Mouse (Mus musculus) G1E-ER4 (cell line): ENCODE measurements around the gene Ror1. TPM values are rescaled to one million over a fixed set of nuclear protein-coding genes. Genes with fewer than 3 reads are reported as not detected.

Experiments
- GATA1 ChIP-seq: IDR thresholded peaks from one replicate; pipeline ENCODE4 v1.8.0; 2012; ENCODE audit warnings: low read length, inconsistent platforms
- polyA plus RNA-seq: library from polyadenylated mRNA; stranded (reverse); fragments of >175 nt; gene quantifications from 2 replicates; pipeline ENCODE4 v1.2.3, GENCODE M21; 2012

Gene Ror1
- polyA plus RNA-seq, 1 experiment, result not detected

DNA sequence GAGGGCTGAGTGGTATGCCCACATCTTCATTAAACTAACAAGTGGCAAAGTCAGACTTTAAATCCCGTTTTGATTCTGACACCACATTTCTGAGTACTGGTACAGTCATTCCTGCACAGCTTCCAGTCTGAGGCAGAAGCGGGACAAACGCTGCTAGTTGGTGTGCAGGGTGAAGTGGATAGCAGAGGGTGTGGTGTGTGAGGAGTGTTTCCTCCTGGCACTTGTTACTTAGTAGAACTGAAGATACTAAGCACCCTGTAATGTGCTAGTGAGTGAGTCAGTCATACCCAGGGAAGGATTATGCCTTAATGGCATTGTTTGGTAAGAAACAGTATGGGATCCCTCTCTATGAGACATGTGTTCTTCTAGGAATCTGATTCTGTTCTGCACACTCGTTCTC, 115.7 kb downstream of the Ror1 start:
- no peak for TF ChIP-seq GATA1

DNA sequence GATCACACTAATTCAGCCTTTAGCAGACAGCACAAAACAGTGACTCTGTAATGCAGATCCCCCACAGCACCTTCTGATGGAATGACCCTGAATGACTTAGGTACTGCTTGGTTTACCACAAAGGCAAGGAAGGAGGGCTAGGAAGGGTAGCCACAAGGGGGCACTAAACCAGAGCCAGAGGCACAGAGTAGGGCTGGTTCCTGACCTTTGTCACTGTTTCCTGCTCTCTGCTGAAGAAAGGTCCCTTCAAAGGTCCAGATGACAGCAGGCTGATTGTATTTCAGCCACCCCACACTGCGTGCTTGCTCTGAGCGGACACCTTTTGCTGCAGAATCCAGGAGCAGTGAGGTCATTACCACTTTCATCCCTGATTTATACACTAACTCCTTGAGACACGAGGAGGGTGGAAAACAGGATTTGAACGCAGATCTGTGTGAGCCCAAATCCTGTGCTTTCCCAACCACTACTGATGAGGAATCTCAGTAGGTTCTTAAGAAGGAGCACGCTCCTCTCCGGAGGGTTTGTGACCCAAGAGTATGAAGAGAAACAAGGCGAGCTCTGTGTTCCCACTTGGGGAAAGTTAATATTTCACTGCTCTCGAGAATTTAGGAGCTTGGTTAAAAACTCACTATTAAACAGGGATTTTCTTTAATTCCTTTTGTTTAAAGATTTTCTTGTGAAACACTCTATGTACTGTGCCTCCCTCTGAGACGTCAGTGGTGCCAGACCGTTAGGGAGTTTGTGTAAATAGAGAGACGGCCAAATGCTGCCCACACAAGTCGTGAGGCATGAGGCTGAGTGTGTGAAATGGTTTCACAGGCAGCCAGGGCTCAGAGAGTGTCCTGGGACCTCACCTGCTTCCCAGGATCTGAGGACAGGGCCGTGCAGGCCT, 119.0 kb downstream of the Ror1 start:
- TF ChIP-seq GATA1, result no peak

DNA sequence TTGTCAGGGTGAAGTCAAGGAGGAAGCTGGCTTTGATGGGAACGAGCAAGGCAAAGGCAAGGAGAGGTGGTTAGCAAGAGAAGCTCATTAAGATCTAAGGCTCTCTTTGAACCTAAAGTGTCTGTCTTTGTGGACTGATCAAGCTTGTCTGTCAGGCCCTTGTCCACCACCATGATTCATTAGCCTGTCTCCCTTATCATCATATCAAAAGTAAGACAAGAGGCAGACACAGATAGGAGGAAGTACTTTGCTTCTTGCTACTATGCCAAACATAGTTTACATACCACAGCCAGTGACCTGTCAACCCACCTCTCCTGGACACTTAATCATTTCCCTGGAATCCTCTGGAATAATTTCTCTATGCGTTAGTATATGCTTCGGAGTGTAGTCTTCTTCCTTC, 121.0 kb downstream of the Ror1 start:
- TF ChIP-seq GATA1, result no peak

DNA sequence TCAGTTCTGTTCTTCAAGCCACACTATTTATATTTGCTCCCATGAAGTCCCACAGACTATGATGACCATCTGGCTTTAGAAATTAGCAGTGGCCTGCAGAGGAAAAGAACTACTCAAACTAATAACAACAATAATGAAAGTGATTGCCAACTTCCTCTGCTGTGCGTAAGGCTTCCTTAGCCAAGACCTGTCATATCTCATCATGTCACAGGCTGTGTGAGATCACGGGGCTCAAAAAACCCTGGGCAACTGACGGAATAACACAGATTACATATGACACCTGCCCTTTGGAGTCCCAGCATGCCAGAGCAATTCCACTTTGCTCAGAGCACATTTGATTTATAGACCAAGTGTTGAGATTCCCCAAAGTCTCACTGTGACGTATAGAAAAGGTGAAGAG, 123.4 kb downstream of the Ror1 start:
- no peak for TF ChIP-seq GATA1

DNA sequence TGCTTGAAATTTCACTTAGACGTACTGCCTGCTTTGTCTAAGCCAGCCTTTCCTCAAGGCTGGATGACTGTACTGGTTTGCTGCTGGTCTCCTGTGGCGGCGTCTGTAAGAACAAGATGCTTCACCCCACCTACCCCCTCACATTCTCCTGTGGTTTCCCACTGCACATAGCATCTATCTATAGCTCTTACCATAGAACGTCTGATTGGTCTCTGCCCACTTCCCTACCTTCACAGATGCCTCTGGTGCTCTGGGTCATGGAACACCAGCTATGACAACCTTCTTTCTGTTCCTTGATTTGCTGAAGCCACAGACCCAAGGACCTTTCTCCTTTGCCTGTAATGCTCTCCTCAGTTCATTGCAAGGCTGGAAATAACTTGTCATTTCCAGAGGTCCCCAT, 124.0 kb downstream of the Ror1 start:
- TF ChIP-seq GATA1, result no peak

DNA sequence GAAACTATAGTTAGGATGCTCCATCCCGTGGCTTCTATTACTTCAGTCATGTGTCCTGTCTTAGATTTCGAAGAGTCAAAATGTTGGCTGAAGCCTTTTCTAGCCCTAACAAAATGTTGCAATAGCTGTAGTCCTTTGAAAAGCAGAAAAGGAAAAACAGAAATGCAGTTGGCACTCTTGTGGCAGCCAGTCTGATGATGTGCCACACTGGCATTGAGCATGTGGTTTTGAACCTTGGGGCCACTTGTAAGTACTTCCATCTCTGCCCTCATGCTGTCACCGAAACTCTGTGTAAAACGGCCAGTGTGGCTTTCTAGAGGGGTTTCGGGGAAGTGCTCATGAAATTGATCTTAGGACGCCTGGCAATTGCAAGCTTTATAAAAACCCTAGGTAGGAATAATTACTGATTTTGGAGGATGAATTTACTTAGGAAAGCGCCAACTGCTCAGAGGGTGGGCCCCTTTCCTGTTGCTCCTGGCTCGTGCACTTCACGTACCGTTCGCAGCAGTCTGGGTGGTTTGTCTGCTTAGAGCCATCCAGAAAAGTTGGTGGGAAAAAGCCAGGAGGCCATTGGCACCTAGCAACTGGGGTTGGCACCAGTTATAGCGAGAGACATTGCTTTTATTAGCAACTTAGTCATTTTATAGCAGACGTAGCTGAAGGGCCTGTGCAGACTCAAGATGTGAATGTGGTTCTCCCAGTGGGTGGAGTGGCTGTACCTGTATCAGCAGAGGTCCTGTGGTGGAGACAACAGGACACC, 126.6 kb downstream of the Ror1 start:
- TF ChIP-seq GATA1, result no peak

DNA sequence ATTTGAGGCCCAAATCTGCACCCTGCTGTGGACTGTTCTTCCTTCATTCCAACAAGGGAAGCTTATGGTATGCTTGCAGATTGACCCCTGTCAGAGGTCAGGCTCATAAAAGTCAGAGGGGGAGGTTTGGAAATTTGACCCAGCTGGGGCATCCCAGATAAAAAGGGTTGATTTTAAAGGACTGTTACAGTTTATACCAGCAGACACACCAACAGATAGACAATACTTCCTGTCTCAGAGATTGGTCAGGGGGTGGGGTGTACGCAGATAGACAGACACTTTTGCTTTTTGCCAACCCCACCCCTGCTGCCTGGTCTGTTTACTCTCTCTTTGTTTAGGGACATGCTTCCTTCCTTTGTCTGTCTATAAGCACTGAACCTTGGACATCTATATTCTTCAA, 127.9 kb downstream of the Ror1 start:
- TF ChIP-seq GATA1, result no peak

DNA sequence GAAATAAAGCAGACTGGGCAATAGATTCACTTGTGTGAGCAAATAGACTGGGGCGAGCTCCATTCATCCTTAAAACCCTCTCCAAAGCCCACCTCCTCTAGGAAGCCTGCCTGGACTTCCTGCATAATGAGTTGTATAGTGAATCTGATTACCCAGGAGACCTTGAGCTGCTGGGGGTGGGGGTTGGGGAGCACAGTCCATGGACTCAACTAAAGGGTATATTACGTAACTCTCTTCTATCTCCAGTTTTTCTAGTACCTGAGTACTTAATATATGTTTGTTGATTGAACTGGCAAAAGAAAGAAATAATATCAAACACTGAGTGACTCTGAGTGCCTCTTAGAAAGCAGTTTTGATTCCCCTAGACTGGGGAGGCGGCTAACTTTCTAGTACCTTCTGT, 128.4 kb downstream of the Ror1 start:
- no peak for TF ChIP-seq GATA1

DNA sequence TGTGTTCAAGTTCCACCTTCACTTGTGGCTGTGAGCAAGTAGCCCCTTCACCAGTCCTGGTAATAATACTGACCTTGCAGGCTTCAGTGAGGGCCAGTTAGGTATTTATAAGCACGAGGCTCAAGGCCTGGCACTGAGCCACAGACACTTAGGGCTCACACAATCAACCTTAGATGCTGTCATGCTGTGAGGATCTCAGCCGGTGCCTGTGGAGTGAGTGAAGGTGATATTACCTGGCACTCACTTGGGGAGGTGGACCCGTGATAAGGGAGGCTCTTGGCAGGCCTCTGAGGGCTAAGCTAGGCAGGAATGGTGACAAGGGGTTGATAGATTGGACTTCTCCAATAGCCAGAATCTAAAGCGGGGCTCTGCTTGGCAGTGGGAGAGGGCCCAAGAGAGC, 131.0 kb downstream of the Ror1 start:
- TF ChIP-seq GATA1, result no peak

DNA sequence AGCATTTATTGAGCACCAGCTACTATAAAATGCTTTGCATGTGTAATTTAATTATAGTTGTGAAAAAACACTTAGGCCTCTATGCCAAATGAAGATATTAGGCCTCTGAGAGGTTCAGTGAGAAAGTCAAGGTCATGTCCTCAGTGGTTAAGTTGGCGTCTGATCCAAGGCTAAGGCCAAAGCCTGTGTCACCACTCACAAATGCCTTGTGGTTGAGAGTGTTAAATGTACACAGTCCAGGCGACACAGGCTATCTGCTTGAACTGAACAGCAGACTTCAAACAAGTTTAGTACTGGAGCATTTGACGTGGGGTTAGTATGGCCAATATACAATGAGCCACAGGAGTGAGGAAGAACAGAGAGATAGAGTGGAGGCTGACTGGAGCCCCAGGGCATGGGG, 132.5 kb downstream of the Ror1 start:
- no peak for TF ChIP-seq GATA1

DNA sequence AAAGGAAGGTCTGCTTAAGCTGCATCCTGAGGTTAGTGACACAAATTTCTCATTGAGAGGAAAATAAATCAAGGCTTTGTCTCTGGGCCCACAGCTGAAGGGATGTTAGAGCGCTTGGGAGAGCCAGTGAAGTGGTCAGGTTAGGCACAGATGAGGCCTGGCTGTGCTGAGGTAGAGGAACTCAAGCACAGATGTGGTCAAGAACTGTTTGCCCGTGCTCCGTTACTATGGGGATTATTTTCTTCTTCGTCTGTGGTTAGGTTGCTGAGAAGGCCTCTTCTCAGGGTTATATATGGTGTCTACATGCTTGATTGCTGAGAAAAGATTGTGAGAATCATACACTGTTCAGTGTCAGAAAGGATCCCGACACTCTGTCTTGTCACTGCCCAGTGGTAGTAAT, 134.7 kb downstream of the Ror1 start:
- TF ChIP-seq GATA1, result no peak

DNA sequence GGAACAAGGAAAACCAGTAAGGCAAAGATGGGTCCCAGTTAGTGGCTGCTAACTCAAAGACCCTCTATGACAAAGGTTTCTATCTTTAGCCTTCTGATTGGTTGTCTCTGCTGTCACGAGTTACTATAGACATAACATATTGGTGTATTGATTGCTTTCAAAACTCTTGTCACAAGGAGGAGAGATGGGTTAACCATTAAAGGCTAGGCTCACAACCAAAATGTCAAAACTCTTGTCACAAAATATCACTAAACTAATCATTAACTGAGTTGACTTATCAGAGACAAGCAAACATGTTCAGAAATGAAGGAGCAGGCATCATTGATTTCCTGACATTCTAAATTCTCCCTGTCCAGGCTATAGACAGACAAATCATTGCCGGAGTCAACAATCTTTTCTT, 135.4 kb downstream of the Ror1 start:
- TF ChIP-seq GATA1, result no peak

DNA sequence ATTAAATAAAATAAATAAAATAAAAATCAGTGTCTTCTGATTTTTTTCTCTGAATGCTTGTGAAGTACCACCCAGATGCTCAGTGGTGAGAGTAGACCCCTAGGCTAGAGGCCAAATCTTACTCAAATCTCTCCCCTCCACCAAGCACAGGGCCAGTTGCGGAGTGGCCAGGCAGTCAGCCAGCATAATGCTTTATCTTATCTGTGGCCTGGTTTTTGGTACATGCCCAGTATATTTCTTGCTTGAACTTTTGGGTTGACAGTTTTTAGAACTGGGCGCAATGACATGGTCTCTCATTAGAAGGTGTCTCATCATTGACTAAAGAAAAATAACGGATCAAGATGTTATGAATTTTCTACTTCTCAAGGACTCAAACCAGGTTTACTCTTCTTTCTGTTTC, 136.3 kb downstream of the Ror1 start:
- TF ChIP-seq GATA1, result no peak

DNA sequence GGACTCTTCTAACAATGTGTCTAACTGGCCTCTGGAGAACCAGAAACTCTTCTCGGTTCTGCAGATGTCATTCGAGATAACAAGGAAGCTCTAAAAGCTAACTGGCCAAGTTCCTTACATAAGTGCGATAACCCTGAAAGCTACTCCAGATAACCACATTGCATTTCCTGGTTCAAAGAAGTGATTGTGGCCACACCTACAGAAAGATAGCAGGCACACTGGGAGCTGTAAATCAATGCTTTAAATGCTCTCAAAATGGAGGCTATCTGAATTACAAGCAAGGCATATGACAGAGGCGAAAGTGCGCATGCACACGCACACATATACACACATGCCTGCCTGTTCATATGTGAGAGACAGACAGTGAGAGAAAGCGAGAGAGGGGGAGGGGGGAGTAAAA, 136.9 kb downstream of the Ror1 start:
- TF ChIP-seq GATA1, result no peak

DNA sequence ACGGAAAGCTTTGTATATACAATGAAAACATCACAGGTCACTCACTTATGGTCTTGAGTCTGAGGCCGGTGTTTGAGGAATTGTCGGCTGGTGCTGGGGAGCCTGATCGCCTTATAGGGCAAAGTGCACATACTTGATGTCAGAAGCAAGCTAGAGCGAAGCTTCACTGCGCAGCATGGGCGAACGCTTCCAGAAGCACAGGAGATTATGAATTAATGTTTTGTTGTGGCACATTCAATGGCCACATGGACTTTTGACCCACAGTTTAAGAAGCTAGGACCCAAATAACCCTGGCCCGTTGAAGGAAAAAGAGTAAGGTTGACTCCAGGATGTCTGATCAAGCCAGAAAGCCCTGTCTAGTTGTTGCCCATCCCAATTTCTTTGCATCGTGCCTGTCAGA, 138.2 kb downstream of the Ror1 start:
- no peak for TF ChIP-seq GATA1

DNA sequence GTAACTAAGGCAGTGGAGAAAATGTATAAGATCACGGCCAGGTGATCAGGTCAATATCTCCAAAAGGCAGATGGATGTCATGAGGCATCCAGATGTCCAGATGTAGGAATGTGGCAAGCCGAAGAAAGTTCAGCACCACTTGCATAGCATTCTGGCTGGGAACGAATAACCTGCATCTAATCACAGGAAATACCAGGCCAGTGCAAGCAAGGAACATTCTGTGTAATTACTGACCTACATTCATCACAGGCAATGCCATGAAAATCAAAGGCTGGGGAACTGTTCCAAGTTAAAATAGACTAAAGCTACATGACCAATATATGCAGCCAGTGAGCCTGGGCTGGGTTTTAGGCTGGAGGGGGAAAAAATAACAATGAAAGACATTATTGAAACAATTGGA, 140.7 kb downstream of the Ror1 start:
- TF ChIP-seq GATA1, result no peak

DNA sequence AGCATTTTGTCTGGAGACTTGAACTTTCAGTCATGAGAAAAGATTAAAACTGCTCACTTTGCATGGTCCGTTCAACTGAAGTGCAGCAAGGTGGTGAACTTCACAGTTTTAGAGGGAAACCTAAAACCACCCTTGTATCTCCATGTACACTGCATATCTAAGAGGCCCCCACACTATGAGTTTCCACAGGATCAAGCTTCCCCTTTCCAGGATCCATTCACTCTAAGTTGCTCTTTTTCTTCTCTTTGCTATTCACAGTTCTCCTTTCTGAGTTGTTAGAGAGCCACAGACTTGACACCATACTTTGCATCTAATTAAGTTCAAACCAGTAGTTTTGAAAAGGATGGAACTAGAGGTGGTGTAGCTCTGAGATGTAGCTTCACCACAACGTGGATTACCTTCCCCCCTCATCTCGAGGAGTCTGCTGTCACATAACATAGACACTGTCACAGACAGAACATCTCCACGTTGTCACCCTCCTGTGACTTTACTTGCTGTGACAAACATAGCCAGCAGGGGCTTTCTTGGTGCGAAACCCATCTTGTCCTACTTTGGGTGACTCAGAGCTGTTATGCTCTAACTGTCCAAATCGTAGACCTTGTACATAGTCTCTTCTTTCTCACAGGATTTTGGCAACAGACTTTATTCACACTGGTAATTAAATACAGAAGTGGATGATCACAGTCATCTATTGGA, 146.6 kb downstream of the Ror1 start:
- TF ChIP-seq GATA1, result no peak
